Mouse (Mus musculus): ENCODE data around the gene Trnp1. TPM values are rescaled to one million over a fixed set of nuclear protein-coding genes. Genes with fewer than 3 reads are reported as not detected.

The Trnp1 gene
- total RNA-seq, 2 experiments from 2014 or later: 1.1 to 1.7 TPM

GRCm38 (mm10) chr4:133471135-133471821 is 27.1 kb downstream of the Trnp1 start:
- intact Hi-C loops (cut with DNase I; ENCODE audit: low total_unique reads): no loop called here
- no peak for DNase-seq

DNA sequence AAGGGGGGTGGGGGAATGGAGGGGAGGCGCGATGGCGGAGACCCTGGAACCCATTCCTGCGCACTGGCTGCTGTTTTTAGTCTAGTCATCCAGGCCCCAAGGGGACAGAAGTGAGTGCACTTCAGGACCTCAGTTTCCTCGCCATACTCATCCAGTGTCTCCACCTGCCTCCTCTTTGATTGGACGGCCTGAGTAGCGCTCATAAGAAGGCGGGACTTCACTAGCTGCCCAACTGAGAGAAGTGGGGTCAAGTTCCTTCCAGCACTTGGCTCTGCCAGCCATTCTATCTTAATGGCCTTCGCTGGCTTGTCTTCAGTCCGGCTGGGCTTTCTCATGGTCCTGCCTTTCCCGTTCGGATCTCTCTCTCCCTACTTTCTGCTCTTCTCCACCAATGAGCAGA is 29.2 kb downstream of the Trnp1 start:
- intact Hi-C loops (cut with DNase I; ENCODE audit: low total_unique reads): no loop called here
- no peak for DNase-seq

GRCm38 (mm10) chr4:133468080-133468479 is 30.3 kb downstream of the Trnp1 start:
- DNase-seq: peak; percentile 81
- intact Hi-C loops (cut with DNase I; ENCODE audit: low total_unique reads): no loop called here

DNA sequence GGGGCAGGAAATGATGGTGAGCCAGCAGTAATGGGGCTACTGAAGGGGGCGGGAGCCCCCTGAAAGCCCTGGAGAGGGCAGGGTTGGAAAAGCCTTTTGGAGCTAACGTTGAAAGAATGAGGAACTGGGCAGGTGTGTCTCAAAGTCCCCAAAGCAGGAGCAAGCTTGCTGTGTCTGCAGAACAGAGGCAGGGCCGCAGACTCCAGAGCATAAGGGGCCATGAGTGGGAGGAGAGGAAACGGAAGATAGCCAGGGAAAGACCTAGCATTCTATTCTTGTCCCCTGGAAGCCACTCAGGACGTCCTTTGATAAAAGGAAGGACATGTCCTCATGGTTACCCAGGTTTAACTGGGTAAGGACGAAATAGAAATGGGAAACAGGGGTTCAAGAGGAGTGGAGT is 35.2 kb downstream of the Trnp1 start:
- intact Hi-C loops (cut with DNase I; ENCODE audit: low total_unique reads): no loop called here
- no peak for DNase-seq

DNA sequence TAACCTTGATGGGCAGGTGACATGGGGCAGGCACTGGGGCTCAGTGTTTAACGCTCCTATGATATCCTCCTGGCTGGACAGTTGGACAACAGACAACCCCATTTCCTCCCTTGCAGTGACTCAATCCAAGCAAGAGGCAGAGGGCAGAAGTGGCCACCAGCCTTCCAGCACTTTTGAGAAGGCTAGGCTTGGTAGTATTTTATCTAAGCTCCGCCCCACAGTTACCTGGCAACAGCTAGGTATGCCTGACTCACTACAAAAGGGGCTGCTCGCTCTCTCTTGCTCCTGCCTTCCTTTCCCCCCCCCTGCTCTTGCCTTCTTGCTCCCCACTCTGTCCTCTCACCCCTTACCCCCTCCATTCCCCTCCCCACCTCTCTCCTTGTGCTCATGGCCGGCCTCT is 37.0 kb downstream of the Trnp1 start:
- no peak for DNase-seq
- intact Hi-C loops (cut with DNase I; ENCODE audit: low total_unique reads): no loop called here

- no peak for DNase-seq
- intact Hi-C loops (cut with DNase I; ENCODE audit: low total_unique reads): no loop called here
Measured at GRCm38 (mm10) chr4:133460796-133461325, 37.5 kb downstream of the Trnp1 start.

GRCm38 (mm10) chr4:133460006-133460405 is 38.3 kb downstream of the Trnp1 start:
- intact Hi-C loops (cut with DNase I; ENCODE audit: low total_unique reads): no loop called here
- no peak for DNase-seq

DNA sequence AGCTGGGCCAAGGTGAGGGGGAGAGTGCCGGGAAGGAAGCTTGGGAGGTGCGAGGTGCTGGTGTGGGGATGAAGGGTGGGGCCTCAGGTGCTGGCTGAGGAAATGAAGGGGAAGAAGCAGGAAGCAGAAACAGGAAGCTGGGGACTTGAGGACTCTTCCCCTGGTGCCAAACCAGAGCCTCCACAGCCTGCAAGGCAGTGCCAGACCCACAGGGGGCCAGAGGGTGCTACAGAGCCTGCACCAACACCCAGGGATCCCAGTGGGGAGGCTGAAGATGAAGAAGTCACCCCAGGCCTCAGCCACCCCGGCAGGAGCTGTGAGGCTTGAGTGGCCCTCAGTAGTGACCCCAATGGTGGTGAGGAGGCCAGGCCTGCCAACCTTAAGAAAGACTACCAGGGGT is 40.3 kb downstream of the Trnp1 start:
- intact Hi-C loops (cut with DNase I; ENCODE audit: low total_unique reads): loop anchor here (10.0 kb wide), 1 partner anchor 143 kb away; no protein-coding TSS in a partner anchor
- DNase-seq: no peak

- intact Hi-C loops (cut with DNase I; ENCODE audit: low total_unique reads): loop anchor here (10.0 kb wide), 1 partner anchor 138 kb away; no protein-coding TSS in a partner anchor
- DNase-seq: no peak
Measured at GRCm38 (mm10) chr4:133452433-133452832, 45.9 kb downstream of the Trnp1 start.

- peak; percentile 76 for DNase-seq
- intact Hi-C loops (cut with DNase I; ENCODE audit: low total_unique reads): loop anchor here (2.0 to 10.0 kb wide), 2 partner anchors 27 to 137 kb away; no protein-coding TSS in a partner anchor
Measured at GRCm38 (mm10) chr4:133451536-133451935, 46.8 kb downstream of the Trnp1 start.

DNA sequence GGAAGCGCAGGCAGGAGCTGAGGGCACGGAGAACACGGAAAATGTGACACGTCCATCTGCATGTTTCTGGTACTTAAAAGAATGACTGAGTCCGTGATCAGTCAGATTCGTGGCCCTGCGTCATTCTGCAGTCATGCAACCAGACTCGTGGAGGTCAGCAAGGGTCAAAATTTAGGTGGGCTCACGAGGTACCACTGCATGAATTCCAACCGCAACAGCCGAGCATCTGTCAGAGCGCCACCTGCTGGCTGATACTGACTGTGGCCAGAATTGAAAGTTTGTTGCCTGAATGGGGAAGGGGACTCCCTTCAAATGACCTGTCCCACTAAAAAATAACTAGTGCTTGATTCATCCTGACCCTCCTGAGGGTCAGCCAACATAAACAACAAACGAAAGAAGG is 48.6 kb downstream of the Trnp1 start:
- DNase-seq: no peak
- intact Hi-C loops (cut with DNase I; ENCODE audit: low total_unique reads): loop anchor here (2.0 to 10.0 kb wide), 2 partner anchors 25 to 135 kb away; no protein-coding TSS in a partner anchor

DNA sequence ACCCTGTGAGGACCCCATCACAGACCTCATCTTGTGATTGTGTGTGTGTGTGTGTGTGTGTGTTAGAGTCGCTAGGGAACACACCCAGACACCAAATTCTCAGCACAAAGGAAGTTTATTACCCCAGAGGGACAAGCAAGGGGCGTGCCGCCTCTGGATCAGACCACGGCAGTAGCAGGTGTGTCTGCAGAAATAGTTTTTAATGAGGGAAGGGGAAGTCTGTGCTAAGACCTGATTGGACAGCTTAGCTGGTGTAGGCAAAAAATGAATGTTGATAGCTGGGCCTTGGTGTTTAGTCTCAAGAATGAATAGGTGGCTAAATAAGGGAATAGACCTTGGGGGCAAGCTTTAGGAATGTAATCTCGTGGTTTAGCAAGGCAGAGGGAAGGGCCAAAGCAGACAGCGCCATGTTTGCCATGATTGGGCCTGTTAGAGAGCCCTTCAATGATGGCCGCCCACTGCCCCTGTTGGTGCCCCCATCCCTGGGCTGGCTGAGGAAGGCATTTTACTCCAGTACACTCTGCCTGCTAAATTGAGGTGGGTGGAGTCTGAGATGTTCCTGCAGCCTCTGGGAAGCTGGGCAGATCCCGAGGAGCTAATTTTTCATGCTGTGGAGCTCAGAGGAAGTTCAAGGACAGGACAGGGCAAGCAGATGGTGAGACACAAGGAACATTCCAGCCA is 49.5 kb downstream of the Trnp1 start:
- intact Hi-C loops (cut with DNase I; ENCODE audit: low total_unique reads): no loop called here
- DNase-seq: no peak

- intact Hi-C loops (cut with DNase I; ENCODE audit: low total_unique reads): no loop called here
- DNase-seq: no peak
Measured at GRCm38 (mm10) chr4:133447967-133448366, 50.4 kb downstream of the Trnp1 start.

GRCm38 (mm10) chr4:133447366-133447765 is 51.0 kb downstream of the Trnp1 start:
- intact Hi-C loops (cut with DNase I; ENCODE audit: low total_unique reads): no loop called here
- no peak for DNase-seq

DNA sequence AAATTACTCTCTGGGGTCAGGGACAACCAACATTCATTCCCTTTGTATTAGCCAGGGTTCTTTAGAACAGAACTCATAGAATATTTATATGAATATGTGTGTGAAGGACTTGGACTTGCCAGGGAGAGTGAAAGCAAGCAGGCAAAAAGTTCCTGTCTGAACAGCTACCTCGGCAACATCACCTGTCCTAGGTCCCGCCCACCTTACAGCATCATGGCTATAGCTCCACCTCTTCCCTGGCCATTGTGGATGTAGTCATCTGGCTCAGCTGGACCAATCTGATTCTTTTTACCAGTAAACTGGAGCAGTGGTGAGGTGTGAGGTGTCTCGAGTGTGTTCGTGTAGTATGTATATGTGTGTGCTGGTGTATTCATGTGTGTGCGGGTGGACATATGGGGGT is 52.6 kb downstream of the Trnp1 start:
- intact Hi-C loops (cut with DNase I; ENCODE audit: low total_unique reads): no loop called here
- no peak for DNase-seq

- no peak for DNase-seq
- intact Hi-C loops (cut with DNase I; ENCODE audit: low total_unique reads): no loop called here
Measured at GRCm38 (mm10) chr4:133443085-133443484, 55.3 kb downstream of the Trnp1 start.

- intact Hi-C loops (cut with DNase I; ENCODE audit: low total_unique reads): no loop called here
Measured at GRCm38 (mm10) chr4:133442194-133442593, 56.2 kb downstream of the Trnp1 start.

More at GRCm38 (mm10) chr4:133442194-133442593, 56.2 kb downstream of the Trnp1 start:
- no peak for DNase-seq
